Mouse (Mus musculus) kidney, adult 10 weeks (tissue): Measurements from ENCODE around the gene Psph. TPM values are rescaled to one million over a fixed set of nuclear protein-coding genes. Genes with fewer than 3 reads are reported as not detected.

Source experiments
- polyA plus RNA-seq: library from polyadenylated mRNA; stranded (reverse); fragments of 350-450 nt; fragmentation: Illumina TruSeq; extraction: RNeasy Lipid Tissue Mini Kit (QIAGEN cat#74804); gene quantifications from one replicate; pipeline ENCODE4 v1.2.3, GENCODE M21; 2014; ENCODE audit warnings: low read depth, low replicate concordance

The Psph gene
- 9.8 TPM for polyA plus RNA-seq

GRCm38 (mm10) chr5:129786818-129787790 lies at the start of gene Psph:
TSS of gene Psph (minus strand) at chr5:129787449.

DNA sequence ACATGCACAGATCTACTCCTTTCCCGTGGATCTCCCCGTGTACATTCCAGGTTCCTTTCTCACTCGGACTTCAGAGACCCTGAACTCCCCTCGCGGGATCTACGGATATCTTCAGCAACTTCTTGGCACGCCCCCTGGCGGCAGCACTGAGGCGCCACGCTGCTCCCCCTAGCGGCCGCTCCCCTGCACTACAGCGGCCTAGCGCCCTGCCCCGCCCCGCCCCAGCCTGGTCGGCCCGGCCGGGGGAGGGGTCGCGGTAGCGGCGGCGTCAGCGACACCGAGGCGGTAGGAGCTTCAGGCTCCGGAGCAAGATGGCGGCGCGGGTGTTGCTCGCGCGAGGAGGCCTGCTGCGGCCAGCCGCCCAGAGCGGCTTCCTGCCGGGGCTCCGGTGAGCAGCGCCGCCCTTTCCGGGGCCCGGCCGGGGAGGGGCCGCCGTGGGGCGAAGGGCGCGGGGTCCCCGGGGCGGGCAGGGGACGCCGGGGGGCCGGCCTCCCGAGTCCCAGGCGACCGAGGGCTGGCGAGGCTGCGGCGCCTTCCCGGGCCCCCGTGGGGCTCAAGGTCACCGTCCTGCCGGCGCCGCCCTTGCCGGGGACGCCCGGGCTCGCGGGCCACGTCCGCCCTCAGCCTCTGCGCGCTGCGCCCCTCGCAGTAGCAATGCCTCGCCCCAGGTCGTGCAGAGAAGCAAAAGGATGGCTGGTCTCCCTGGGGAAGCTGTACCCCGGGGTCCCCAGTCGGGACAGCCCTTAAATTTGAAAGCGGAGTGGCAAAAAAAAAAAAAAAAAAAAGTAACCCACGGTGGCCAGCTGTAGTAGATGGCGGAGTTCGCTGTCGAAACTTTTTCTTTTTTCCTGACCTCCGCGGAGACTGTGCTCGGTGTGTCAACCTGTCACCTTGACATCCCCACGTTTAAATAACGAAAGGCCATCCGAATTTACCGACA lies 62.1 kb downstream of the Psph start, which contains the start of gene Nipsnap2:
TSS of gene Nipsnap2 (plus strand) at position 230 of the 940 bp plus-strand sequence.

Other genes starting within 250 kb of the Psph start
- 0.08 TPM for gene Mmp17, start 203.3 kb downstream of the Psph start, polyA plus RNA-seq
- 4.4 TPM for gene Zfp11, start 117.3 kb downstream of the Psph start, polyA plus RNA-seq
- gene Sept14, start 78.9 kb downstream of the Psph start, polyA plus RNA-seq: not detected
- gene Mrps17, start 72.0 kb downstream of the Psph start, polyA plus RNA-seq: 68.5 TPM
- 79.5 TPM for gene Nipsnap2, start 62.4 kb downstream of the Psph start, polyA plus RNA-seq
- 4.6 TPM for gene Sumf2, start 59.5 kb upstream of the Psph start, polyA plus RNA-seq
- 776 TPM for gene Chchd2, start 100.0 kb upstream of the Psph start, polyA plus RNA-seq
- gene Zbed5, start 108.3 kb upstream of the Psph start, polyA plus RNA-seq: 2.1 TPM
- gene Phkg1, start 111.1 kb upstream of the Psph start, polyA plus RNA-seq: 0.36 TPM
- 5.8 TPM for gene Nupr1l, start 121.1 kb upstream of the Psph start, polyA plus RNA-seq
- 48.9 TPM for gene Vkorc1l1, start 154.5 kb upstream of the Psph start, polyA plus RNA-seq
- 13.2 TPM for gene Gusb, start 215.6 kb upstream of the Psph start, polyA plus RNA-seq
- gene Asl, start 241.8 kb upstream of the Psph start, polyA plus RNA-seq: 15.5 TPM
- gene Crcp, start 241.8 kb upstream of the Psph start, polyA plus RNA-seq: 16.0 TPM